In the genomic region with DNA sequence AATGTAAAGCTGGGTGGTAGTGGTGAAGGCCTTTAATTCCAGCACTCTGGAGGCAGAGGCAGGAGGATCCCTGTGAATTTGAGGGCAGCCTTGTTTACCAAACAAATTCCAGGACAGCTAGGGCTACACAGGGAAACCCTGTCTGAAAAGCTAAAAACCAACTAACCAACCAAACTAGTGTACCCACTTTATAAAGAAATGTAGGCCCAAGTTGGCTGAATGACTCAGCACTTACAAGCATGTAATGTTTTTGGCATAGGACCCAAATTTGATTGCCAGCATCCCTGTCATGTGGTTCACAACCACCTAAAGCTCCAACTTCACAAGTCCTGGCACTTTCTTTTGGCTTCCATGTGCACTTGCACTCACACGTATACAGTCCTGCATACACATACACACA, we compare ENCODE assay signal across 17 mouse cellular contexts. TPM values are rescaled to one million over a fixed set of nuclear protein-coding genes. Genes with fewer than 3 reads are reported as not detected.
DNase-seq lines count a peak whose midpoint lies in the region.
"Had no signal": no experiment of that assay in that cellular context is flagged by ENCODE, and none has a peak within 500 bp of the region (broad histone marks: within the 10 kb centered on the region; RNA-seq: fewer than 3 reads in every experiment).

No protein-coding gene starts in this region.

- 95% methylated on average over 1 of the region's 1 CpGs for WGBS in heart, embryonic 10.5 days

- no peaks in the 10 kb centered on the region for H3K36me3 ChIP-seq in heart, embryonic 10.5 days
- H3K36me3 ChIP-seq: liver, embryonic 12.5 days had no signal

- H3K27ac ChIP-seq in heart, embryonic 10.5 days = no peak overlapping the region
- H3K27ac ChIP-seq: embryonic facial prominence, embryonic 13.5 days; forebrain, embryonic 13.5 days; kidney, embryonic 15.5 days; liver, embryonic 12.5 days had no signal

- intact Hi-C loops in heart, postnatal 25 days (cut with DNase I) = no loop called here

- DNase-seq in heart, adult 18-20 months = peak; percentile 9 to 13
- DNase-seq in heart, embryonic 10.5 days (ENCODE audit: low spot score) = no peak
- DNase-seq in 416B (ENCODE audit: low read depth) = peak; percentile 62
- DNase-seq in MN1 (ENCODE audit: low spot score) = peak; percentile 13
- DNase-seq in fat pad, adult 2 months (ENCODE audit: extremely low read depth, low read depth, low spot score) = peak; percentile 30
- DNase-seq in thymus, postnatal 25 days = no peak
- no peak for DNase-seq in heart, postnatal 25 days (ENCODE audit: low spot score)
- DNase-seq: cerebellum, adult 8-10 months; layer of hippocampus, postnatal 36 days; lung, embryonic 14.5 days; spleen, adult 18-20 months had no signal

- H3K27me3 ChIP-seq in heart, embryonic 10.5 days (ENCODE audit: insufficient read depth, poor library complexity, severe bottlenecking) = no peaks in the 10 kb centered on the region
- H3K27me3 ChIP-seq: CH12.LX; embryonic facial prominence, embryonic 13.5 days; forebrain, embryonic 13.5 days; kidney, embryonic 15.5 days; liver, embryonic 12.5 days; Patski had no signal

- no peaks in the 10 kb centered on the region for H3K9me3 ChIP-seq in heart, embryonic 10.5 days
- H3K9me3 ChIP-seq: embryonic facial prominence, embryonic 13.5 days; kidney, embryonic 15.5 days; liver, embryonic 12.5 days had no signal

- H3K4me3 ChIP-seq in heart, embryonic 10.5 days = no peak overlapping the region
- H3K4me3 ChIP-seq: embryonic facial prominence, embryonic 13.5 days; forebrain, embryonic 13.5 days; kidney, embryonic 15.5 days; liver, embryonic 12.5 days had no signal

- H3K4me1 ChIP-seq in heart, embryonic 10.5 days = no peaks in the 10 kb centered on the region
- H3K4me1 ChIP-seq: embryonic facial prominence, embryonic 13.5 days; forebrain, embryonic 13.5 days; kidney, embryonic 15.5 days; liver, embryonic 12.5 days had no signal

RNA-seq across cellular contexts. Expression of a gene that starts 12.2 kb away (rescaled TPM):
- total RNA-seq in heart, adult 18-20 months (2021) = 10 to 100 TPM; 99.3 to 100.0 TPM
- 101 and 109 TPM in 2 replicates for polyA plus RNA-seq in heart, embryonic 10.5 days (2016; fragmentation: Nextera tagmentation; extraction: Ambion mirVana)
- total RNA-seq in heart, postnatal 25 days (2021) = 10 to 100 TPM; 86.8 to 92.3 TPM

RNA-seq across cellular contexts. Expression of a gene that starts 12.3 kb away (rescaled TPM):
- 10 to 100 TPM; 12.4 to 17.4 TPM for total RNA-seq in heart, adult 18-20 months (2021)
- polyA plus RNA-seq in heart, embryonic 10.5 days (2016; fragmentation: Nextera tagmentation; extraction: Ambion mirVana) = 27.9 and 33.6 TPM in 2 replicates
- total RNA-seq in heart, postnatal 25 days (2021) = 10 to 100 TPM; 11.3 to 14.0 TPM

Comparison
In these comparisons a context has a peak if more than half of its experiments do, and no peak if none do; other contexts are left out.
1. DNase-seq: peak in heart, adult 18-20 months (2 of 2), 416B (single experiment), MN1 (single experiment) and fat pad, adult 2 months (single experiment); none in heart, embryonic 10.5 days (single experiment), thymus, postnatal 25 days (single experiment) and heart, postnatal 25 days (single experiment).